Mouse (Mus musculus) retina, postnatal 7 days (tissue): ENCODE measurements around the gene Hdac4.

ENCODE experiments used
- DNase-seq: peaks from one replicate; pipeline ENCODE4 v3.0.0-alpha.2; 2012; ENCODE audit warnings: low read depth, low spot score

Gene Hdac4

GRCm38 (mm10) chr1:92061198-92062073, 134.1 kb downstream of the Hdac4 start:
- DNase-seq, result no peak

GRCm38 (mm10) chr1:92060532-92061064, 134.9 kb downstream of the Hdac4 start:
- no peak for DNase-seq

- no peak for DNase-seq
Measured at GRCm38 (mm10) chr1:92059571-92059970, 135.9 kb downstream of the Hdac4 start.

- no peak for DNase-seq
Measured at GRCm38 (mm10) chr1:92058731-92059425, 136.6 kb downstream of the Hdac4 start.

- no peak for DNase-seq
Measured at GRCm38 (mm10) chr1:92057068-92057467, 138.4 kb downstream of the Hdac4 start.

GRCm38 (mm10) chr1:92055149-92055548, 140.3 kb downstream of the Hdac4 start:
- no peak for DNase-seq

- no peak for DNase-seq
Measured at GRCm38 (mm10) chr1:92052190-92052589, 143.3 kb downstream of the Hdac4 start.

- no peak for DNase-seq
Measured at GRCm38 (mm10) chr1:92051489-92052062, 143.9 kb downstream of the Hdac4 start.

GRCm38 (mm10) chr1:92050992-92051391, 144.5 kb downstream of the Hdac4 start:
- no peak for DNase-seq

GRCm38 (mm10) chr1:92050566-92050965, 144.9 kb downstream of the Hdac4 start:
- DNase-seq, result no peak

GRCm38 (mm10) chr1:92048415-92049354, 146.8 kb downstream of the Hdac4 start:
- DNase-seq, result no peak

GRCm38 (mm10) chr1:92045671-92046070, 149.8 kb downstream of the Hdac4 start:
- no peak for DNase-seq

- DNase-seq, result no peak
Measured at GRCm38 (mm10) chr1:92044868-92045267, 150.6 kb downstream of the Hdac4 start.

- DNase-seq, result no peak
Measured at GRCm38 (mm10) chr1:92043989-92044388, 151.5 kb downstream of the Hdac4 start.

- DNase-seq, result no peak
Measured at GRCm38 (mm10) chr1:92042126-92042525, 153.4 kb downstream of the Hdac4 start.

- DNase-seq, result no peak
Measured at GRCm38 (mm10) chr1:92041290-92041689, 154.2 kb downstream of the Hdac4 start.

GRCm38 (mm10) chr1:92038714-92039113, 156.8 kb downstream of the Hdac4 start:
- peak; percentile 5 for DNase-seq

GRCm38 (mm10) chr1:92037039-92037438, 158.5 kb downstream of the Hdac4 start:
- no peak for DNase-seq

- DNase-seq, result no peak
Measured at GRCm38 (mm10) chr1:92035770-92036169, 159.7 kb downstream of the Hdac4 start.

- DNase-seq, result no peak
Measured at GRCm38 (mm10) chr1:92034247-92034646, 161.3 kb downstream of the Hdac4 start.

- no peak for DNase-seq
Measured at GRCm38 (mm10) chr1:92033463-92033862, 162.0 kb downstream of the Hdac4 start.
